Mouse (Mus musculus): ENCODE data around the gene Hmcn2.
A peak's percentile ranks its signal among the peaks of the same experiment; 100 is the strongest.

Hmcn2 gene

GRCm38 (mm10) chr2:31314007-31314465, at the start of gene Hmcn2:
TSS of gene Hmcn2 (plus strand) at chr2:31314415.
- no peak for DNase-seq

GRCm38 (mm10) chr2:31267447-31267846, 46.8 kb upstream of the Hmcn2 start:
- peak; percentile 35 for DNase-seq

- DNase-seq: no peak
Measured at GRCm38 (mm10) chr2:31268631-31269030, 45.6 kb upstream of the Hmcn2 start.

- no peak for DNase-seq
Measured at GRCm38 (mm10) chr2:31269188-31269587, 45.0 kb upstream of the Hmcn2 start.

- DNase-seq: no peak
Measured at GRCm38 (mm10) chr2:31269847-31270246, 44.4 kb upstream of the Hmcn2 start.

GRCm38 (mm10) chr2:31270470-31270869, 43.7 kb upstream of the Hmcn2 start:
- no peak for DNase-seq

- no peak for DNase-seq
Measured at GRCm38 (mm10) chr2:31271071-31271470, 43.1 kb upstream of the Hmcn2 start.

GRCm38 (mm10) chr2:31274993-31275392, 39.2 kb upstream of the Hmcn2 start:
- DNase-seq: no peak

- DNase-seq: no peak
Measured at GRCm38 (mm10) chr2:31277810-31278209, 36.4 kb upstream of the Hmcn2 start.

- DNase-seq: no peak
Measured at GRCm38 (mm10) chr2:31278483-31278882, 35.7 kb upstream of the Hmcn2 start.

- no peak for DNase-seq
Measured at GRCm38 (mm10) chr2:31281138-31281537, 33.1 kb upstream of the Hmcn2 start.

GRCm38 (mm10) chr2:31282266-31282665, 31.9 kb upstream of the Hmcn2 start:
- no peak for DNase-seq

GRCm38 (mm10) chr2:31282880-31283279, 31.3 kb upstream of the Hmcn2 start:
- DNase-seq: no peak

GRCm38 (mm10) chr2:31284531-31284930, 29.7 kb upstream of the Hmcn2 start:
- DNase-seq: no peak

GRCm38 (mm10) chr2:31291421-31291820, 22.8 kb upstream of the Hmcn2 start:
- peak; percentile 61 for DNase-seq

GRCm38 (mm10) chr2:31294985-31295384, 19.2 kb upstream of the Hmcn2 start:
- peak; percentile 77 for DNase-seq

GRCm38 (mm10) chr2:31296395-31296794, 17.8 kb upstream of the Hmcn2 start:
- no peak for DNase-seq

- peak; percentile 81 for DNase-seq
Measured at GRCm38 (mm10) chr2:31297602-31298268, 16.5 kb upstream of the Hmcn2 start.

- DNase-seq: no peak
Measured at GRCm38 (mm10) chr2:31298814-31299213, 15.4 kb upstream of the Hmcn2 start.

- peak; percentile 86 for DNase-seq
Measured at GRCm38 (mm10) chr2:31299266-31299665, 14.9 kb upstream of the Hmcn2 start.

GRCm38 (mm10) chr2:31299996-31300395, 14.2 kb upstream of the Hmcn2 start:
- DNase-seq: no peak

- no peak for DNase-seq
Measured at GRCm38 (mm10) chr2:31303177-31303576, 11.0 kb upstream of the Hmcn2 start.

- DNase-seq: no peak
Measured at GRCm38 (mm10) chr2:31304191-31304590, 10.0 kb upstream of the Hmcn2 start.

- no peak for DNase-seq
Measured at GRCm38 (mm10) chr2:31304801-31305665, 9.2 kb upstream of the Hmcn2 start.
